Mouse (Mus musculus): Measurements from ENCODE around the gene Gm3893. TPM values are rescaled to one million over a fixed set of nuclear protein-coding genes. Genes with fewer than 3 reads are reported as not detected.
"Not testable (repeated sequence)": the region's sequence is repeated elsewhere in the genome, so short reads cannot be mapped to it uniquely, and the experiment has no call there.

Gene Gm3893
- polyA plus RNA-seq (2012; rRNA removed), result not detected in 2 replicates

GRCm38 (mm10) chr4:42090907-42091306 is at the start of gene Gm3893:
Gm3893 (plus strand) TSS chr4:42091207.
- no CpG with 5 or more reads among the region's 2 CpGs for WGBS
- not testable (repeated sequence) for DNase-seq (ENCODE audit: low read depth, low spot score)

- WGBS, result no CpG with 5 or more reads among the region's 5 CpGs
Measured at GRCm38 (mm10) chr4:42114517-42114916, 23.5 kb downstream of the Gm3893 start, which contains the start of gene Gm13304. Gm13304 (plus strand) TSS chr4:42114817.

More at GRCm38 (mm10) chr4:42114517-42114916, 23.5 kb downstream of the Gm3893 start, which contains the start of gene Gm13304:
- not testable (repeated sequence) for DNase-seq (ENCODE audit: low read depth, low spot score)

Other genes with a start within 250 kb of the Gm3893 start
- 2.0 TPM in 1 of 2 replicates, not detected in the other for gene Gm21541, start 187.6 kb upstream of the Gm3893 start, polyA plus RNA-seq (2012; rRNA removed)
- 0.22 and 0.26 TPM in 2 replicates for gene Gm20878, start 149.6 kb upstream of the Gm3893 start, polyA plus RNA-seq (2012; rRNA removed)
- not detected in 2 replicates for gene Fam205a4, start 125.1 kb upstream of the Gm3893 start, polyA plus RNA-seq (2012; rRNA removed)
- not detected in 2 replicates for gene Gm21093, start 56.5 kb upstream of the Gm3893 start, polyA plus RNA-seq (2012; rRNA removed)
- gene Gm13304, start 23.6 kb downstream of the Gm3893 start, polyA plus RNA-seq (2012; rRNA removed), result not detected in 2 replicates
- gene Gm13306, start 62.2 kb downstream of the Gm3893 start, polyA plus RNA-seq (2012; rRNA removed), result not detected in 2 replicates
- gene Gm13305, start 77.4 kb downstream of the Gm3893 start, polyA plus RNA-seq (2012; rRNA removed), result not detected in 2 replicates
- not detected in 2 replicates for gene Gm10600, start 149.4 kb downstream of the Gm3893 start, polyA plus RNA-seq (2012; rRNA removed)
- 0.51 TPM in 1 of 2 replicates, not detected in the other for gene Ccl21b, start 164.6 kb downstream of the Gm3893 start, polyA plus RNA-seq (2012; rRNA removed)
- not detected in 2 replicates for gene Gm21953, start 203.1 kb downstream of the Gm3893 start, polyA plus RNA-seq (2012; rRNA removed)
- gene Fam205a3, start 227.1 kb downstream of the Gm3893 start, polyA plus RNA-seq (2012; rRNA removed), result 0.05 TPM in 2 replicates